Mouse (Mus musculus): Measurements from ENCODE around the gene Unc119b. TPM values are rescaled to one million over a fixed set of nuclear protein-coding genes. Genes with fewer than 3 reads are reported as not detected.
"Not testable (repeated sequence)": the region's sequence is repeated elsewhere in the genome, so short reads cannot be mapped to it uniquely, and the experiment has no call there.

Unc119b gene
- polyA plus RNA-seq, 1 experiment from 2014 or later = 31.5 TPM

DNA sequence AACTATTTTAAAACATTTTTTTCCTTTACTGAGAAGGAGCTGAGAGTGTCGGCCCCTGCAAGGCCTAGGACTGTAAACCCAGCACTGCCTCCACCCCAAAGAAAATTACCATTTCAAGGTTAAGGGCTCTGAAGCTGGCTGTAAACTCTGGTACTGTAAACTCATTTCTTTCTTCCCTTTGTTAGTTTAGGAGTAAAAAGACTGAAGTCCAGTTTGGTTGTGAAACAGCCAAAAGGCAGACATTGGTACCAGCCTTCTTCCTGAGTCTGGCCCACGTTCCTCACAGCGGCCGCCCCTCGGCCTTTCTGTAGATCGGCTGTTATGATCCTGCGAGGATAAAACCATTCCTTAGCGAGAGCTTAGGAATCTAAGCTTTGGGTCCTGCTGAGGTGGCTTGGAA lies 20.3 kb downstream of the Unc119b start:
- Histone ChIP-seq H3K9me3 (ENCODE audit: control insufficient read depth, low read length) (no peaks in the 10 kb centered on the region), H3K4me2 (ENCODE audit: low read length) (no peak overlapping the region), H3K27me3 (replicated peaks; ENCODE audit: control insufficient read depth, insufficient read depth, low read length) (no peaks in the 10 kb centered on the region), H3K27ac (ENCODE audit: low read depth, low read length) (no peak overlapping the region), H3K36me3 (ENCODE audit: control insufficient read depth, insufficient read depth, low read length) (peaks cover 5% of the 10 kb centered on the region; the same call in 1 of the 2 replicates), H3K9ac (ENCODE audit: low read depth, low read length) (no peak overlapping the region), H3K4me3 (ENCODE audit: low read length) (no peak overlapping the region), H3K4me1 (ENCODE audit: control insufficient read depth, insufficient read depth, low read depth, low read length) (peaks cover 6% of the 10 kb centered on the region)
- 98% methylated on average over 8 of the region's 8 CpGs for WGBS
- ATAC-seq = no peak

DNA sequence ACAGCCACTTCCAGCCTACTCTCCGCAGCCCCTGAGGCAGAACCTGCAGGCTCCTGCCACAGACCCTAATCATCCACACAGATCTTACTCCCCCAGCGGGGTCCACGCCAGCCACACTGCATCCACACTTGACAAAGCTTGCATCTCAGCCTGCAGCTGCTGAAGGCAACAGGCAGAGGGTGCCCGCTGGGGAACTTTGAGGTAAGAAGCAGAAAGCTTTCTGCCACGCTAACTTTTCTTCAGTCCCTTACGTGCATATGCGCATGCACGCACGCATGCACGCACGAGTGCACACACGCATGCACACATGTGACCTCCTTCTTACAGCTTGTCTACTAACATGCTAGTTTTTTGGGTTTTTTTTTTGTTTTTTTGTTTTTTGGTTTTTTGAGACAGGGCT lies 21.5 kb downstream of the Unc119b start:
- Histone ChIP-seq H3K27me3 (replicated peaks; ENCODE audit: control insufficient read depth, insufficient read depth, low read length) (no peaks in the 10 kb centered on the region), H3K9ac (ENCODE audit: low read depth, low read length) (no peak overlapping the region), H3K36me3 (ENCODE audit: control insufficient read depth, insufficient read depth, low read length) (peaks cover 5% of the 10 kb centered on the region; the same call in 1 of the 2 replicates), H3K27ac (ENCODE audit: low read depth, low read length) (no peak overlapping the region), H3K4me2 (ENCODE audit: low read length) (no peak overlapping the region), H3K4me3 (ENCODE audit: low read length) (no peak overlapping the region), H3K4me1 (ENCODE audit: control insufficient read depth, insufficient read depth, low read depth, low read length) (no peaks in the 10 kb centered on the region; the same call in 1 of the 2 replicates), H3K9me3 (ENCODE audit: control insufficient read depth, low read length) (no peaks in the 10 kb centered on the region)
- 96% methylated on average over 12 of the region's 12 CpGs for WGBS
- no peak for ATAC-seq

DNA sequence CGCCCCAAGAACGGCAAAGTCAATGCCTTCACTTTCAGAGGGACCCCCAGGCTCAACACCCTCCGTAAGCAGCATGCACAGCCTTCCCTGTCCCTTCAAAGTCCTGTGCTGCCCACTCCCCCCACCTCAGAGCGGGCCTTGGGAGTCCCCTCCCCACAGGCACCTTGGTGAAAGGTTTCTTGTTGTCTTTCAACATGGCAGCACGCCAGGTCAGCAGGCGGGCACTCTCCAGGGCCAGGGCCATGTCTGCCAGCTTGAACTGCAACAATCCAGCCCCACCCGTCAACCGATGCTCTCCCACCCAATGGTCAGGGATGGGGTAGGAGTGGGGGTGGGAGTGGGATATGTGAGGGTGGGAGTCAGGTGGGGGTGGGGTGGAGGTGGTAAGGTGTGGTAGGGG lies 23.6 kb downstream of the Unc119b start:
- 82% methylated on average over 8 of the region's 8 CpGs for WGBS
- H3K9me3 ChIP-seq (ENCODE audit: control insufficient read depth, low read length) = no peaks in the 10 kb centered on the region
- H3K4me3 ChIP-seq (ENCODE audit: low read length) = no peak overlapping the region
- H3K9ac ChIP-seq (ENCODE audit: low read depth, low read length) = no peak overlapping the region
- peaks cover 3% of the 10 kb centered on the region; the same call in 1 of the 2 replicates for H3K36me3 ChIP-seq (ENCODE audit: control insufficient read depth, insufficient read depth, low read length)
- no peak overlapping the region for H3K27ac ChIP-seq (ENCODE audit: low read depth, low read length)
- no peak for ATAC-seq
- no peaks in the 10 kb centered on the region for H3K27me3 ChIP-seq (replicated peaks; ENCODE audit: control insufficient read depth, insufficient read depth, low read length)
- no peak overlapping the region for H3K4me2 ChIP-seq (ENCODE audit: low read length)
- no peaks in the 10 kb centered on the region; the same call in 1 of the 2 replicates for H3K4me1 ChIP-seq (ENCODE audit: control insufficient read depth, insufficient read depth, low read depth, low read length)

DNA sequence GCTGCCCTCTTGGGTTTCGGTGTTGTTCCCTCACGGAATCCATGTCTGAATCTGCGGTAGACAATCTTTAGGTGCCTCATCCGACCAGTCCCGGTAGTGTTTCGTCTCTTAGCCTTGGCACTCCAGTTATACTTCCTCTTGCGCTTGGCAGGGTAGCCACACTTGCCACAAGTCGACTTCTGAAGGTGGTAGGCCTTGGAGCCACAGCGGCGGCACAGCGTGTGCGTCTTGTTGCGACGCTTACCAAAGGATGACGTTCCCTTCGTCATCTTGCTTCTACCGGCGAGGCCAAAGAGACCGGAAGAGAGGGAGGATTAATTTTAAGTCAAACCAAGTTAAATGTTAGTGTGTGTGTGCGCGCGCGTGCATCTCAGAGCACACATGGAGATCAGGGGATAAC lies 31.5 kb downstream of the Unc119b start:
- not testable (repeated sequence) for H3K9ac ChIP-seq (ENCODE audit: low read depth, low read length)
- peaks cover 17% of the 10 kb centered on the region for H3K36me3 ChIP-seq (ENCODE audit: control insufficient read depth, insufficient read depth, low read length)

DNA sequence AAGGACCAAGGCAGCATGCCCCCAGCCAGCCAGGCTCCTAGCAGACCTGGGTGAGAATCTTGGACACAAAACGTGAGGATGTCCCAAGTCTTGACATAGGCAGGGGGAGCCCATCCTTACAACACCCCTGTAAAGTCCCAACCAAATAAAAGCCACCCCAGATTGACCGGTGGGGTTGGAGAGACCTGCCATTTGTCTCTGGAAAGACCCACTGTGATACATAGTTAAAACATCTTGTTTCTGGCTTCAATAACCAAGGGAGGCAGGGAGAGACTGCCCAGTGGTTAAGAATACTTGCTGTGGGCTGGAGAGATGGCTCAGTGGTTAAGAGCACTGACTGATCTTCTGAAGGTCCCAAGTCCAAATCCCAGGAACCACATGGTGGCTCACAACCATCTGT lies 32.5 kb downstream of the Unc119b start:
- Histone ChIP-seq H3K4me2 (ENCODE audit: low read length) (no peak overlapping the region), H3K27me3 (replicated peaks; ENCODE audit: control insufficient read depth, insufficient read depth, low read length) (no peaks in the 10 kb centered on the region), H3K4me3 (ENCODE audit: low read length) (no peak overlapping the region), H3K9me3 (ENCODE audit: control insufficient read depth, low read length) (no peaks in the 10 kb centered on the region), H3K4me1 (ENCODE audit: control insufficient read depth, insufficient read depth, low read depth, low read length) (no peaks in the 10 kb centered on the region), H3K27ac (ENCODE audit: low read depth, low read length) (no peak overlapping the region), H3K9ac (ENCODE audit: low read depth, low read length) (no peak overlapping the region), H3K36me3 (ENCODE audit: control insufficient read depth, insufficient read depth, low read length) (peaks cover 18% of the 10 kb centered on the region)
- ATAC-seq = no peak
- 92% methylated on average over 2 of the region's 2 CpGs for WGBS

More for the DNA sequence above, 31.5 kb downstream of the Unc119b start:
- 97% methylated on average over 23 of the region's 23 CpGs for WGBS
- not testable (repeated sequence) for H3K9me3 ChIP-seq (ENCODE audit: control insufficient read depth, low read length); H3K27ac ChIP-seq (ENCODE audit: low read depth, low read length); H3K27me3 ChIP-seq (replicated peaks; ENCODE audit: control insufficient read depth, insufficient read depth, low read length); ATAC-seq; H3K4me3 ChIP-seq (ENCODE audit: low read length); H3K4me1 ChIP-seq (ENCODE audit: control insufficient read depth, insufficient read depth, low read depth, low read length); H3K4me2 ChIP-seq (ENCODE audit: low read length)

DNA sequence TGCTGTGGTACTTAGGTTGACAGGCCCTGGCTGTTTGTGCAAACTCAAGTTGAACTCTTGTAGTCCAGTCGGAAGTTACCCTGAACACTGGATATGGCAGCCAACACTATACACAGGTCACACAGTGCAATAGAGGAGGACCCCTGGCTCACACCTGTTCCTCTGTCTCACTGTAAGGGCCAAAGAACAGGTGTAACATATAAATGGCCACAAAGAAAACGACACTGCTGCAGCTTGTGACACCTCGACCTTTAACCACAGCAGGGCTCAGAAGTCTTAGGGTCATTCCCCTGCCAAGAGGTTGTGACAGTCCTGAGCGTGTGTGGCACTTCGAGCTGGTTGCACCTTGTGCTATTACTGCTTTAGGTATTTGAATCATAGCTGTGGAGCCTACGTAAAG lies 34.3 kb downstream of the Unc119b start:
- H3K27me3 ChIP-seq (replicated peaks; ENCODE audit: control insufficient read depth, insufficient read depth, low read length) = no peaks in the 10 kb centered on the region
- H3K9me3 ChIP-seq (ENCODE audit: control insufficient read depth, low read length) = no peaks in the 10 kb centered on the region
- no peak overlapping the region for H3K4me3 ChIP-seq (ENCODE audit: low read length)
- no peak for ATAC-seq
- 93% methylated on average over 6 of the region's 6 CpGs for WGBS
- no peak overlapping the region for H3K9ac ChIP-seq (ENCODE audit: low read depth, low read length)
- H3K4me1 ChIP-seq (ENCODE audit: control insufficient read depth, insufficient read depth, low read depth, low read length) = no peaks in the 10 kb centered on the region
- no peak overlapping the region for H3K4me2 ChIP-seq (ENCODE audit: low read length)
- peaks cover 34% of the 10 kb centered on the region for H3K36me3 ChIP-seq (ENCODE audit: control insufficient read depth, insufficient read depth, low read length)
- no peak overlapping the region for H3K27ac ChIP-seq (ENCODE audit: low read depth, low read length)

DNA sequence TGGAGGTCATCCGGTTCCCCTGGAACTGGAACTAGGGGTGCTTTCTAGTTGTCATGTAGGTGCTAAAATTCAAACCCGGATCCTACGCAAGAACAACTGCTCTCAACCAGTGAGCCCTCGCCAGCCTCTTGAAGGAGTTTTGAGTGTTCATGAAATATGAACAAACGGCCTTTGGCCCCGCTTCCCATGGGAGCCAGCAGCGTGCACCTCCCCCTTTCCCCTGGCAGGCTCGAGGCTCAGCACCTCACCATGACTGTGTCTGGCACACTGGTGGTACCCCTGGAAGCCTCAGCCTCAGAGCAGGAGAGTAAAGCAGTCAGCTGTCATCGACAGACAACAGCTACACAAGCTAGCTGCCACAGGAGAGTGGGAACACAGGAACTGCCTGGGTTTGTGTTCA lies 34.8 kb downstream of the Unc119b start:
- no peak overlapping the region for H3K27ac ChIP-seq (ENCODE audit: low read depth, low read length)
- no peak for ATAC-seq
- H3K36me3 ChIP-seq (ENCODE audit: control insufficient read depth, insufficient read depth, low read length) = peaks cover 38% of the 10 kb centered on the region
- H3K4me1 ChIP-seq (ENCODE audit: control insufficient read depth, insufficient read depth, low read depth, low read length) = no peaks in the 10 kb centered on the region
- no peak overlapping the region for H3K4me2 ChIP-seq (ENCODE audit: low read length)
- WGBS = 83% methylated on average over 9 of the region's 9 CpGs
- H3K4me3 ChIP-seq (ENCODE audit: low read length) = no peak overlapping the region
- no peaks in the 10 kb centered on the region for H3K27me3 ChIP-seq (replicated peaks; ENCODE audit: control insufficient read depth, insufficient read depth, low read length)
- H3K9me3 ChIP-seq (ENCODE audit: control insufficient read depth, low read length) = no peaks in the 10 kb centered on the region
- no peak overlapping the region for H3K9ac ChIP-seq (ENCODE audit: low read depth, low read length)

DNA sequence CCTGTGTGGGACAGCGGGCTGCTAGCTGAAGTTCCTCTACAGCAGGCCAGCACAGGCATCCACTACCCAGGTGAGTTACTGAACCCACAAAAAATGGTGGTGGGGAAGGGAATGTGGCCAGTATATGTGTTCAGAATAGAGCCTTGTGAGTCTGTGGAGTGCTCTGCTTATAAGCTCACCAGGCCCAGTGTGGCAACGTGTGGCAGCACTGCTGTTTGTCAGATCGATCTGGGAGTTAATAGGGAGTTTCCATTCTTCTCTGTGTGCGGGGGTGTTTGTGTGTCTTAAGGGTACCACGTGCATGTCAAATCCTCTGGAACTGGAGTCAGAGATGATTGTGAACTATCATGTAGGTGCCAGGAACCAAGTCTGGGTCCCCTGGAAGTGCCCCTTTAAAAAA lies 35.2 kb downstream of the Unc119b start:
- WGBS = 78% methylated on average over 5 of the region's 5 CpGs
- H3K9me3 ChIP-seq (ENCODE audit: control insufficient read depth, low read length) = no peaks in the 10 kb centered on the region
- no peaks in the 10 kb centered on the region for H3K4me1 ChIP-seq (ENCODE audit: control insufficient read depth, insufficient read depth, low read depth, low read length)
- H3K36me3 ChIP-seq (ENCODE audit: control insufficient read depth, insufficient read depth, low read length) = peaks cover 39% of the 10 kb centered on the region
- ATAC-seq = no peak
- no peak overlapping the region for H3K27ac ChIP-seq (ENCODE audit: low read depth, low read length)
- no peak overlapping the region for H3K9ac ChIP-seq (ENCODE audit: low read depth, low read length)
- H3K4me2 ChIP-seq (ENCODE audit: low read length) = no peak overlapping the region
- H3K4me3 ChIP-seq (ENCODE audit: low read length) = no peak overlapping the region
- no peaks in the 10 kb centered on the region for H3K27me3 ChIP-seq (replicated peaks; ENCODE audit: control insufficient read depth, insufficient read depth, low read length)

DNA sequence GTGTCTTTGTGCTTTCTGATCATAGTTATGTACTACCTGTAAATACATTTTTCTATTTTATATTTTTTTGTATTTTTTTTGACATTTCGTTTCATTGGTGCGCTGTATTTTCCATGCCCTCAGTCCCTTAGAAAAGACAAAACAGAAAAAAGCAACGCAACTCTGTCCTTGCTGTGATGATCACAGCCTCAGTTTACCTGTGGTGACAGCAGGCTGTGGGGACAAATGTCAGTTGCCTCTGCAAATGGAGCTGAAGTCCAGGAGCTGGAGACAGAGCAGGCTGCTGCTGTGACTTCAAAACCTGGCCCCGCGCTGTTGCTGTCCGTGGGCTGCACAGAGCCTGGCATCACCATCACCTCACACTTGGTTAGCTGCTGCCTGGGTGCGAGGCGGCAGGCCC lies 36.6 kb downstream of the Unc119b start, which contains the start of gene Gm10401:
Gene Gm10401 (minus strand): TSS at position 101 of the 400 bp plus-strand sequence.
- no peak within 1 kb of the TSS for H3K4me3 ChIP-seq (ENCODE audit: low read length)
- H3K9me3 ChIP-seq (ENCODE audit: control insufficient read depth, low read length) = no peaks in the 10 kb centered on the region
- no peaks in the 10 kb centered on the region for H3K27me3 ChIP-seq (replicated peaks; ENCODE audit: control insufficient read depth, insufficient read depth, low read length)
- ATAC-seq = no peak
- WGBS = 97% methylated on average over 8 of the region's 8 CpGs
- H3K9ac ChIP-seq (ENCODE audit: low read depth, low read length) = no peak within 1 kb of the TSS
- no peak within 1 kb of the TSS for H3K27ac ChIP-seq (ENCODE audit: low read depth, low read length)
- no peaks in the 10 kb centered on the region for H3K4me1 ChIP-seq (ENCODE audit: control insufficient read depth, insufficient read depth, low read depth, low read length)
- no peak within 1 kb of the TSS for H3K4me2 ChIP-seq (ENCODE audit: low read length)
- H3K36me3 ChIP-seq (ENCODE audit: control insufficient read depth, insufficient read depth, low read length) = peaks cover 39% of the 10 kb centered on the region

DNA sequence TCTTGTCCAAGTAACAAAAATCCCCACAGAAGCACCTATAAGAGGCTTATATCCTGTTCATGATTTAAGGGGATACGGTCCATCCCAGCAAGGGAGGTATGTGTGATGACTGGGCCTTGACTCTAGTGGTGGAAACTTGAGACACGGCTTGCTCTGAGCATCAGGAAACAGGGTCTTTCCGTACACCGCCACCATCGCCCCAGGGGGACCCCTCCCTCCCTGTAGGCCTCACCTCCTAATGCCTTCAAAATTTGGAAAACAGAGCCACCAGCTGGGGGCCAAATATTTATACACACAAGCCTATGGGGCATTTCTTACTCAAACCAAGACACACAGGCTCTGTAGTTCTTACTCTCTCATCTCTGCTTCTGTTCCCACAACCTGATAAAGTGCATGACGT lies 43.0 kb downstream of the Unc119b start:
- H3K4me2 ChIP-seq (ENCODE audit: low read length) = no peak overlapping the region
- no peaks in the 10 kb centered on the region for H3K4me1 ChIP-seq (ENCODE audit: control insufficient read depth, insufficient read depth, low read depth, low read length)
- WGBS = 89% methylated on average over 6 of the region's 6 CpGs
- no peak for ATAC-seq
- no peaks in the 10 kb centered on the region for H3K9me3 ChIP-seq (ENCODE audit: control insufficient read depth, low read length)
- peaks cover 47% of the 10 kb centered on the region for H3K36me3 ChIP-seq (ENCODE audit: control insufficient read depth, insufficient read depth, low read length)
- no peaks in the 10 kb centered on the region for H3K27me3 ChIP-seq (replicated peaks; ENCODE audit: control insufficient read depth, insufficient read depth, low read length)
- H3K9ac ChIP-seq (ENCODE audit: low read depth, low read length) = no peak overlapping the region
- no peak overlapping the region for H3K27ac ChIP-seq (ENCODE audit: low read depth, low read length)
- no peak overlapping the region for H3K4me3 ChIP-seq (ENCODE audit: low read length)

All from hindbrain, embryonic 16.5 days (tissue).